Mouse (Mus musculus) retina, postnatal 1 day (tissue): ENCODE results near the gene Cdh3.
A peak's percentile ranks its signal among the peaks of the same experiment; 100 is the strongest.

Experiments used
- DNase-seq: peaks from one replicate; pipeline ENCODE4 v3.0.0-alpha.2; 2012

Gene Cdh3

GRCm38 (mm10) chr8:106527241-106528036 lies 16.7 kb downstream of the Cdh3 start:
- DNase-seq, result no peak

GRCm38 (mm10) chr8:106528596-106529249 lies 18.0 kb downstream of the Cdh3 start:
- no peak for DNase-seq

- no peak for DNase-seq
These were observed 19.3 kb downstream of the Cdh3 start for GRCm38 (mm10) chr8:106529885-106530482.

- peak; percentile 29 for DNase-seq
These were observed 19.9 kb downstream of the Cdh3 start for GRCm38 (mm10) chr8:106530566-106530965.

- DNase-seq, result no peak
These were observed 23.0 kb downstream of the Cdh3 start for GRCm38 (mm10) chr8:106533709-106534108.

- peak; percentile 75 for DNase-seq
These were observed 23.8 kb downstream of the Cdh3 start for GRCm38 (mm10) chr8:106534449-106534848.

- peak; percentile 46 for DNase-seq
These were observed 24.8 kb downstream of the Cdh3 start for GRCm38 (mm10) chr8:106535448-106535847.

- no peak for DNase-seq
These were observed 28.5 kb downstream of the Cdh3 start for GRCm38 (mm10) chr8:106539193-106539592.

GRCm38 (mm10) chr8:106541002-106541401 lies 30.3 kb downstream of the Cdh3 start:
- DNase-seq, result no peak

- no peak for DNase-seq
These were observed 32.4 kb downstream of the Cdh3 start for GRCm38 (mm10) chr8:106543043-106543442.

GRCm38 (mm10) chr8:106545149-106545548 lies 34.5 kb downstream of the Cdh3 start:
- no peak for DNase-seq

- no peak for DNase-seq
These were observed 36.1 kb downstream of the Cdh3 start for GRCm38 (mm10) chr8:106546746-106547145.

- DNase-seq, result no peak
These were observed 37.8 kb downstream of the Cdh3 start for GRCm38 (mm10) chr8:106548366-106548936.

- no peak for DNase-seq
These were observed 40.2 kb downstream of the Cdh3 start for GRCm38 (mm10) chr8:106550906-106551305.

- DNase-seq, result no peak
These were observed 43.3 kb downstream of the Cdh3 start for GRCm38 (mm10) chr8:106554011-106554410.

- DNase-seq, result no peak
These were observed 45.5 kb downstream of the Cdh3 start for GRCm38 (mm10) chr8:106556068-106556645.

GRCm38 (mm10) chr8:106559844-106560243 lies 49.2 kb downstream of the Cdh3 start:
- no peak for DNase-seq

GRCm38 (mm10) chr8:106561097-106561865 lies 50.6 kb downstream of the Cdh3 start:
- DNase-seq, result peak; percentile 80

GRCm38 (mm10) chr8:106563691-106564182 lies 53.0 kb downstream of the Cdh3 start:
- DNase-seq, result no peak

- DNase-seq, result peak; percentile 94
These were observed 58.3 kb downstream of the Cdh3 start for GRCm38 (mm10) chr8:106569006-106569405.

GRCm38 (mm10) chr8:106570386-106570785 lies 59.7 kb downstream of the Cdh3 start:
- DNase-seq, result peak; percentile 20

GRCm38 (mm10) chr8:106571551-106572172 lies 61.0 kb downstream of the Cdh3 start:
- DNase-seq, result no peak
